Mouse (Mus musculus) heart, postnatal 0 days (tissue): ENCODE results near the gene Nat8f1. TPM values are rescaled to one million over a fixed set of nuclear protein-coding genes. Genes with fewer than 3 reads are reported as not detected.
"Not testable (repeated sequence)": the region's sequence is repeated elsewhere in the genome, so short reads cannot be mapped to it uniquely, and the experiment has no call there.

Experiments used
- ATAC-seq: fragments of 200-750 bp; cut with Nextera tagmentation; 2 replicates; pipeline ENCODE4 v1.8.0; 2017; ENCODE audit warnings: low read depth, moderate number of reproducible peaks, moderate library complexity; ENCODE audit not compliant: insufficient read depth
- DNase-seq: peaks from one replicate; pipeline ENCODE4 v3.0.0-alpha.2; 2016; ENCODE audit warnings: low spot score
- H3K27ac ChIP-seq: fragments of 300-500 bp; sonication (generic); 2 replicates; pipeline ENCODE4 v1.5.1; 2014; ENCODE audit warnings: low read depth, mild to moderate bottlenecking
- H3K27me3 ChIP-seq: fragments of 300-500 bp; sonication (generic); 2 replicates; pipeline ENCODE4 v1.6.1; 2014; ENCODE audit warnings: low read length, mixed read lengths; ENCODE audit not compliant: control insufficient read depth, insufficient read depth
- H3K36me3 ChIP-seq: fragments of 300-500 bp; sonication (generic); replicated peaks from 2 replicates; pipeline ENCODE4 v1.6.1; 2014; ENCODE audit warnings: low read length, mixed read lengths; ENCODE audit not compliant: control insufficient read depth, insufficient read depth
- H3K4me1 ChIP-seq: fragments of 300-500 bp; sonication (generic); 2 replicates; pipeline ENCODE4 v1.6.1; 2014; ENCODE audit warnings: antibody characterized with exemption; ENCODE audit not compliant: control insufficient read depth, insufficient read depth
- H3K4me2 ChIP-seq: fragments of 300-500 bp; sonication (generic); 2 replicates; pipeline ENCODE4 v1.6.1; 2014; ENCODE audit warnings: low read depth, mild to moderate bottlenecking, low read length, moderate library complexity
- H3K4me3 ChIP-seq: fragments of 300-500 bp; sonication (generic); 2 replicates; pipeline ENCODE4 v1.5.1; 2014; ENCODE audit warnings: low read depth, low read length
- H3K9ac ChIP-seq: fragments of 300-500 bp; sonication (generic); replicated peaks from 2 replicates; pipeline ENCODE4 v1.6.1; 2014; ENCODE audit warnings: low read depth, low read length, mixed read lengths
- H3K9me3 ChIP-seq: fragments of 300-500 bp; sonication (generic); replicated peaks from 2 replicates; pipeline ENCODE4 v1.6.1; 2016; ENCODE audit warnings: low read length; ENCODE audit not compliant: control insufficient read depth
- CTCF ChIP-seq: IDR thresholded peaks from 2 replicates; pipeline ENCODE4 v1.5.1; 2016; ENCODE audit warnings: antibody characterized with exemption, control low read depth, low read depth
- EP300 ChIP-seq: IDR thresholded peaks from 2 replicates; pipeline ENCODE4 v1.6.1; 2016; ENCODE audit warnings: antibody characterized with exemption, low read depth
- WGBS: fragments of 180-500 bp; shearing (Covaris S2); extraction: QIAGEN DNeasy Blood & Tissue Kit; methylation state at CpG from one replicate; pipeline ENCODE4 v1.1.7; 2014; 5-methylcytosine and 5-hydroxymethylcytosine counted together
- polyA plus RNA-seq: library from polyadenylated mRNA; unstranded; fragments of >200 nt; fragmentation: Nextera tagmentation; extraction: Ambion mirVana; gene quantifications from 2 replicates; pipeline ENCODE4 v1.2.1, GENCODE M21; 2015
- total RNA-seq: library from RNA; depleted of rRNA; stranded (reverse); fragments of >200 nt; gene quantifications from 2 replicates; pipeline ENCODE4 v1.2.3, GENCODE M21; 2014; ENCODE audit warnings: low replicate concordance

Gene Nat8f1
- total and polyA plus RNA-seq, 2 experiments from 2014 or later = 3.6 to 5.6 TPM

DNA sequence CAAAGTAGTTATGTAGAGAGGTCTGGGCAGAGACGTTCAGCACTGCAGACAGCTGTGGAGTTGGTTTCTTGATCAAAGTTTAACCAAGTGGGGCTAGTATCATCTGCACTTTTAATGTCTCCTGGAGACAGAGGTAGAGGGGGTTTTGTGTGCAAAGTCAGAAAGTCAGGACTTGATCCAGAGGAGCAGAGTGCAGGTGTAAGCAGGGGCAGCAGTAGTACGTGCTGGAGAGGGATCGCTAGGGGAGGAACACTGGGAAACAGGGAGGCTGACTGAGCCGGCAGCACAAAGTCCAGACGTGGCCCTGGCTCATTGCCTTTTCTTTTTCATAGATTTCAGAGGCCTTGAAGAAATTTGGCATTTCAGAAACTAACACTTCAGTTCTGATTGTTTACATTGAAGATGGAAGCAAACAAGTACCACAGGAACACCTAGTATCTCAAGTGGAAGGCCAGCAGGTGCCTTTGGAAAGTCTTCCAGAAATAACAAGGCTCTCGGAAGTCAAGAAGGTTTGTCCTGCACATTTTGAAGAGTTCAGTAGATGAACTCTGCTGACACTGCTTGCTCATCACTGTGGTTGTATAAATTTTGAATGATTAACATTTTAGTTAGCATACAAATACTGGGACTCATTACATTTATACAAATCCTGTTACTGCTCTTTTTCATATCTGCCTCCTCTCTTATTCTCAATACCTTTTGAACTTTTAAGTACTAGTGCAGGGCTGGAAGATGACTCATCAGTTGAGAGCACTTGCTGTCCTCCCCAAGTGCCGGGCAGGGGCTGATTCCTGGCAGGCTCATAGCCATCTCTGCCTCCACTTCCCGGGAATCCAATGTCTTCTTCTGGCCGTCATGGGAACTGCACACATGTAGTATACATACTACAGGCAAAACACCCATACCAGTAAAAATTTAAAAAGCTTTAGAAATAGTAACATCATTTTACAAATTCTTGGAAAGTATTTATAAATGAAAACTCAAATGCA lies 12.3 kb upstream of the Nat8f1 start:
- DNase-seq (no peak), ATAC-seq (no peak)
- TF ChIP-seq CTCF = no peak
- TF ChIP-seq EP300 = no peak
- no peak overlapping the region for H3K9ac ChIP-seq
- 84% methylated on average over 9 of the region's 9 CpGs for WGBS
- H3K36me3 ChIP-seq = peaks cover 56% of the 10 kb centered on the region
- H3K4me2 ChIP-seq = no peak overlapping the region
- no peaks in the 10 kb centered on the region for H3K27me3 ChIP-seq
- H3K4me3 ChIP-seq = no peak overlapping the region
- no peaks in the 10 kb centered on the region for H3K9me3 ChIP-seq
- H3K4me1 ChIP-seq = no peaks in the 10 kb centered on the region
- H3K27ac ChIP-seq = no peak overlapping the region

DNA sequence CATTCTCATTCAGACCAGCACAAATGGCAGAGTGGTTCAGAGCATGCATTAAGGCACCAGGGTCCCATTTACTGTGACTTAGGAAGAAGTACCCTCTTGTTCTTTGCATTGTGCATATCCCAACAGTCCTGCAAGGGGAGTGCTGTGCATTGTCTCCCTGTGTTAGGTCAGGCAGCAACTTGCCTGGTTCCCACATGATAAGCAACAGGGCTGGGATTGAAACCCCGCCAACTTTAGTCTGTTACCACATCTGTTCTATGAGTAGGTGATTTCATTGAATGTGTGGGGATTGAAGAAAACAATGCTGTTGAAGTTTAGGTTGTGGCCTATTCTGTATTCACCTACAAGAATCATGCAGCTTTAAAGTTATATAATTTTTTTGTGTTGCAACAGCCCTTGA lies 11.2 kb upstream of the Nat8f1 start:
- TF ChIP-seq EP300 = no peak
- Histone ChIP-seq H3K27me3 (no peaks in the 10 kb centered on the region), H3K9me3 (no peaks in the 10 kb centered on the region), H3K36me3 (peaks cover 65% of the 10 kb centered on the region), H3K4me1 (no peaks in the 10 kb centered on the region), H3K4me2 (no peak overlapping the region), H3K27ac (no peak overlapping the region), H3K4me3 (no peak overlapping the region), H3K9ac (no peak overlapping the region)
- DNase-seq (no peak), ATAC-seq (no peak)
- WGBS = 71% methylated on average over 1 of the region's 1 CpGs

DNA sequence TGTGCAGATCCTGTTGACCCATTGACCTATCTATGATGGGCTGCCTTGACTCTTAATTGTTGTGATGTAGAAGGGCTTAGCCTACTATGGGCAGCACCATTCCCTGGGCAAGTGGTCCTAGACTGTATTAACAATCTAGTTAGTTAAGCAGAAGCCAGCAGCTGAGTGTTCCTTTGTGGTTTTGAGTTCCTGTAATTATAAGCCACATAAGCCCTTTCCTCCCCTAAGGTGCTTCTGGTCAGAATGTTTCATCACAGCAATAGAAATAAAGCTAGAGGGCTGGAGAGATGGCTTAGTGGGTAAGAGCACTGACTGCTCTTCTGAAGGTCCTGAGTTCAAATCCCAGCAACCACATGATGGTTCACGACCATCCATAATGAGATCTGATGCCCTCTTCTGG lies 8.2 kb upstream of the Nat8f1 start:
- H3K9me3 ChIP-seq = no peaks in the 10 kb centered on the region
- WGBS = 83% methylated on average over 1 of the region's 1 CpGs

DNA sequence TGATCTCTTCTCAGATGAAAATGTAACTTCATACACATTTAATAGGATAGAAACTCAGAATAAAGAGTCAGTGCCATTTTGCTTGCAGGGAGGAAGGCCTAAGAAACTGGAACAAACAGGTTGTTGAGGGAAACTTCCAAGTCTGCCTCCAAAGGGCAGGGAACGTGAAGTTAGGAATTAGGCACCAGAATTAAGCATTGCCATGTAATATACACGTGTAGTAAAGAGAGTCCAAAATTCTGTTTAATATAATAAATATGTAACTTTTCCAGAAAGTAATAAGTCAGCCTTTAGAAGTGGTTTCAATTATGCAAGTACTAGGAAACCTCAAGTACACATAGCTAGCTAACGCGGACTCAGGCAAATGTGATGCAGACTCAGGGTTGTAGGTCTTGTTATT lies 3.9 kb upstream of the Nat8f1 start:
- H3K4me3 ChIP-seq = no peak overlapping the region
- WGBS = 94% methylated on average over 4 of the region's 4 CpGs
- no peak for DNase-seq
- no peak overlapping the region for H3K9ac ChIP-seq
- no peak overlapping the region for H3K27ac ChIP-seq
- TF ChIP-seq CTCF (no peak), EP300 (no peak)
- no peak overlapping the region for H3K4me2 ChIP-seq
- ATAC-seq = no peak
- H3K27me3 ChIP-seq = no peaks in the 10 kb centered on the region
- H3K36me3 ChIP-seq = peaks cover 23% of the 10 kb centered on the region
- H3K9me3 ChIP-seq = no peaks in the 10 kb centered on the region
- H3K4me1 ChIP-seq = peaks cover 12% of the 10 kb centered on the region; the same call in 1 of the 2 replicates

More for the DNA sequence above, 8.2 kb upstream of the Nat8f1 start:
- DNase-seq (no peak), ATAC-seq (no peak)
- TF ChIP-seq CTCF (no peak), EP300 (no peak)
- Histone ChIP-seq H3K4me1 (no peaks in the 10 kb centered on the region), H3K36me3 (peaks cover 59% of the 10 kb centered on the region), H3K9ac (no peak overlapping the region), H3K27ac (no peak overlapping the region), H3K4me3 (no peak overlapping the region), H3K27me3 (no peaks in the 10 kb centered on the region), H3K4me2 (no peak overlapping the region)

DNA sequence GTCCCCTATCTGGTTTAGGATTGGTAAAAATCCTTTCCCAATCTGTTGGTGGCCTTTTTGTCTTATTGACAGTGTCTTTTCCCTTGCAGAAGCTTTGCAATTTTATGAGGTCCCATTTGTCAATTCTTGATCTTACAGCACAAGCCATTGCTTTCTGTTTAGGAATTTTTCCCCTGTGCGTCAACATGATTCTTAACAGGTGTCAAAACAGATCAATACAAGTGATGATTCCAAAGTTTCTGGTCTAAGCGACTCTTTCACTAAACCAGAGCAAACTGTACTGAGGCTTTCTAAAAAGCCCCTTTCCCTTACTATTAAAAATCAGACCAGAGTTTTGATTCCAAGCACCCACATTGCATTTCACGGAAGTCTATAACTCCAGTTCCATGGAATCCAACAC lies 2.9 kb upstream of the Nat8f1 start:
- not testable (repeated sequence) for DNase-seq, H3K4me3 ChIP-seq, H3K9ac ChIP-seq, H3K27ac ChIP-seq, H3K27me3 ChIP-seq, ATAC-seq, H3K4me2 ChIP-seq, H3K9me3 ChIP-seq
- 89% methylated on average over 3 of the region's 3 CpGs for WGBS
- Histone ChIP-seq H3K36me3 (peaks cover 16% of the 10 kb centered on the region), H3K4me1 (peaks cover 12% of the 10 kb centered on the region; the same call in 1 of the 2 replicates)

DNA sequence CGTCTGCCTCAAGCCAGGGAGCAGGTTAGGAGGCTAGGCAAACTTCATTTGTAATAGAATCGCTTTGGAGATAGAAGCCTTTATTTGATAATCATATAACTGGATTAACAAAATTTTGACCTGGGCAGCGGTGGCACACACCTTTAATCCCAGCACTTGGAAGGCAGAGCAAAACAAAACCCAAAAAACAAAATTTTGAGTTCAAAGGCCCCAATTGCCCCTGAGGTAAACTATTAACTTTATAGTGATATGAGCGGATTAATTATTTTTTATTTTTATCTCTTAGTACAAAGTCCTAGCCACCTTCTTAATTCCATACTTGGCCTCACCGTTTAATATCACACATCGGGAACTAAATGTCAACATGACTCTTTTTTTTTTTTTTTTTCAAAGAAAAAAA lies 1.1 kb upstream of the Nat8f1 start:
- peaks cover 12% of the 10 kb centered on the region; the same call in 1 of the 2 replicates for H3K4me1 ChIP-seq
- H3K27me3 ChIP-seq = no peaks in the 10 kb centered on the region
- TF ChIP-seq CTCF = no peak
- TF ChIP-seq EP300 = no peak
- ATAC-seq = no peak
- DNase-seq = no peak
- WGBS = 80% methylated on average over 6 of the region's 6 CpGs
- peaks cover 4% of the 10 kb centered on the region for H3K36me3 ChIP-seq
- peak overlapping the region; percentile 81 for H3K4me2 ChIP-seq
- H3K9ac ChIP-seq = peak overlapping the region; percentile 77
- H3K4me3 ChIP-seq = peak overlapping the region; percentile 67
- H3K27ac ChIP-seq = peak overlapping the region; percentile 87
- H3K9me3 ChIP-seq = no peaks in the 10 kb centered on the region
